Mouse (Mus musculus) CH12F3 (cell line): ENCODE measurements around the gene Pik3r1.

Experiments used
- in situ Hi-C: fragments of 300-500 bp; cut with MboI; formaldehyde crosslinking; loops from 2 replicates; pipeline ENCODE4 v1.14.3; 2020; ENCODE audit warnings: low sequenced_read_pairs

Gene Pik3r1

DNA sequence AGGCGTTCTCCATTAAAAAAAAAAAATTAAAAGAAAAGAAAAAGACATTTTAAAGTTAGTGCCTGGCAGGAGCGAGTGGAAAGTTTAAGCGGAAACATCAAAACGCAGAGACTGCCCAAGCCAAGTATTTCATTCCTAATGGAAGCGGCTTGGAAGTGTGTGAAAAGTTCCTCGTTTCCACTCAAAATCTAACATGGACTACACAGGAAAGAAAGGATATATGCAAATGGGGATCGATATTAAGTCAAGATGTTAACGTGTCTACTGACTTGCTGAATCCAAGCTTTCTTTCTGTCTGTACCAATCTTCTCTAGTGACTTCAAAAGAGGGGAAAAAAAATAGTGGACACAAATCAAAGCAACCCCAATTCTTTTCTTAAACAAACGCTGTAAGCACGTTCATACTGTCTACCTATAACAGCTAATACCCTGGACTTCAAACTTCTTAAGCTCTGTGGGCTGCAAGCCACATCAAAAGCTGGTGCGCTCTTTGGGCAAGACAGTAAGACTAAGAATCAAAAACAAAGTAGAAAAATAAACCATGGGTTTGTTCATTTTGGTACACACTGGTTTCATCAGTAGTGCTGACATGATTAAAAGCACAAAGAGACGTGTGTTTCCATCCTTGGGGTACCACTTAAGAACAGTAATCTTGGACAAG, 54.5 kb downstream of the Pik3r1 start:
- in situ Hi-C loops: no loop called here

DNA sequence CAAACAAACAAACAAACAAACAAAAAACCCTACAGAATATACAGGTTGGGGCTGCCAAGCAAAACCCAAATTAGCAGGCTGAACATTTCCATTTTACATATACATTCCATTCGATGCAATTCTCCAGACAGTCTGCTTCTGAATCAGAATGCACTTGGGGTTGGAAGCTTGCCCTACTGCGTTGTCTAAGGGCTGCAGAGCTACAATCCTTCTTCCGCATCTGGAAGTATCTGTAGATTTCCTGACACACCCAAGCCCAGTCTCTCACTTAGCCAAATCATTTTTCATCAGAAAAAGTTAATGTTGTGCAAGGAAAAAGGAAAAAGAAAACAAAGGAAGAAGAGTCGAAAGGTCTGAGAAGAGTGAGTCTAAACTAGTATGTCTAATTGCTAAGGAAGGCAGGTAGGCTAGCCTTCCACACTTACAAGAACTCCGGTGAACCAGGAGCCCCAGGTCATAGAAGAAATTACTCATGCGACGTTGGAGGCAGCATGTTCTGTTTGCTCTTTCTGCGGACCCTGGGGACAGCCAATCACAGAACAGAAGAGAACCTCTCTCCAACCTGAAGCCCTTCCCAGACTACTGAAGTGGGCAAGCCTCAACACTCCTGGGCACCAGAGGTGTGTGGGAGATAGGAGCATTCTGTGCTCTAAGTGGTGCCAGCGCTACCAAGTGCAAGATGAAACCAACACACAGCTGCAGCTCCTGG, 55.1 kb downstream of the Pik3r1 start:
- in situ Hi-C loops: no loop called here

DNA sequence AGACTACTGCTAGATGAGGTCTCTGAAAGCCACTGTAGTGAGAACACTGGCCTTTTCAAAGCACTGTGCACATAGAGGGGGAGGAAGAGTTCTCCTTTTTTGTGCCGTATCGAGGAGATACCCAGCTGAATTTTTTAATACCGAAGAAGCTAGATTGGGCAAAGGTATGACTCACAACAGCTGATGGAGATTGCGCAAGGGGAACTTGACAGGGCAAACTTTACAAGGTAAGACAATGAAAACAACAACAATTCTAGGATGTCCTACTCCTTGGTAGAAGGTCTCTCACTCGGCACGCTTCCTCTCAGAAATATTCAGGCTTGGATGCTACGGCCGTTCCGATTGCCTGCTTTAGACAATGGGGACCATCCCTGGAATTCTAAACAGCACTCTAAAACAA, 55.9 kb downstream of the Pik3r1 start:
- in situ Hi-C loops: no loop called here

DNA sequence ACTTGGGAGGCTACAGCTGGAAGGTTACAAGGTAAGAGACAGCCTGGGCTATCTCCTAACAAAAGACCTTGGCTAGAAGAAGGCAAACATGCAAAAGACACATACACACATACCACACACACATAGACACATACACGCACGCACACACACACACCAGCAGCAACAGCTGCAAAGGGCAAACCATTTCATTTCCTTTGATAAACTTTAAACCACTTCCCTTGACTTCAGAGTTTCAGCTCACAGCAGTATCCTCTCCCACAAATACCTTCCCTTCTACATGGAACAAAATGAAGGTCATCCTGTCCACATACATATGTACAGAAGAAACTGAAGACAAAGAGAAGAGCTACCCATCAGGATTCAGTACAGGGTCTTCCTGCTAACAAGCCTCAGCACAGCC, 56.7 kb downstream of the Pik3r1 start:
- in situ Hi-C loops: no loop called here

DNA sequence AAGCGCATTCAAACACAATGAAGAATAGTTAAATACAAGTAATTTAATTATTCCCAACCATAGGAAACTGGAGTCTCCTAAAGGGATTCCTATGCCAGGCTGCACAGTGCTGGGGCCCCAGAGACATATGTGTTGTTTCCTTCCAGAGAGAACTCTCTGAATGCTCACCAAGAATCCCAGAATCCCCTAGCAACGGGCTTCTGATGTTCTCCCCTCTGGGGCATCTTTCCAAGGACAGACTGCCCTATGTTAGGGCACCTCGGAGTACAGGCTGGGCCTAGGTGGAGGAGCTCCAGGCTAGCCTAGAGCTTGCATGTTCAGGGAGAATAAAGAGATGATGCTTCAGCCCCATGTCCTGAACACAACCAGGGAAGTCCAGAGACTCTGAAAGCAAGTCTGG, 58.2 kb downstream of the Pik3r1 start:
- in situ Hi-C loops: no loop called here

DNA sequence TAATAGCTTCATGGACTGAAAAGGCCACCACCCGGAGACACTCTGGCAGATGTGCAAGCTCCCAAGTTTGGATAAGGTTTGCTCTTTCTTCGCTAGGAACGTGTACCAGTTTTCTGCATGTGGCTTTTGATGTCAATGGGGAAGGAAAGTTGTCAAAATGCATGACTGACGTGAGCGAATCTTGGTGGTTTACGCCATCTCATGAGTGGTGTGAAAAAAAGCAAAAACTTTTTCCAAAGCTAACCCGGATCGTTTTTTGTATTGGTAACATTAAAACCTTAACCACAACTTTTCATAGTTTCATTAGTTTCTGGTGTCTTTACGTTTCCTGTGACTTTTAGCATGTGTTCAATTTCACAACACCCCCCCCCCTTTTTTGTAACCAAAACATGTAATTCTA, 60.8 kb downstream of the Pik3r1 start:
- in situ Hi-C loops: no loop called here

DNA sequence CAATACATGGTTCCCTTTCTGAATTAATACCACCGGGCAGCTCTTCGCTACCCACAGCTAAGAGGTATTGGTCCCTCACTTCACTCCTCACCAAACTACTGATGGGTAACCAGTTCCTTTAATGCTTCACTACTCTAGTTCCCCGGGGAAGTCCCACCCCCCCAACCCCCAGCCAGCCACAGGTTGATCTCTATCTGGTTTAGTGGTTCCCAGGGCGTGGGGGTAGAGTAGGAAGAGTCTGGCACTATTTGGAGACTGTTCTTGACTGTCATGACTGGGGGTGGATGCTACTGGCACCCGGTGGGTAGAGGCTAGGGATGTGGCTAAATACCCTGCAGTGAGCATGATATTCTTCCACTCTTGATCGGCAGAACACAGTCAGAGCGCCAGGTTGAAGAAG, 61.6 kb downstream of the Pik3r1 start:
- in situ Hi-C loops: no loop called here

DNA sequence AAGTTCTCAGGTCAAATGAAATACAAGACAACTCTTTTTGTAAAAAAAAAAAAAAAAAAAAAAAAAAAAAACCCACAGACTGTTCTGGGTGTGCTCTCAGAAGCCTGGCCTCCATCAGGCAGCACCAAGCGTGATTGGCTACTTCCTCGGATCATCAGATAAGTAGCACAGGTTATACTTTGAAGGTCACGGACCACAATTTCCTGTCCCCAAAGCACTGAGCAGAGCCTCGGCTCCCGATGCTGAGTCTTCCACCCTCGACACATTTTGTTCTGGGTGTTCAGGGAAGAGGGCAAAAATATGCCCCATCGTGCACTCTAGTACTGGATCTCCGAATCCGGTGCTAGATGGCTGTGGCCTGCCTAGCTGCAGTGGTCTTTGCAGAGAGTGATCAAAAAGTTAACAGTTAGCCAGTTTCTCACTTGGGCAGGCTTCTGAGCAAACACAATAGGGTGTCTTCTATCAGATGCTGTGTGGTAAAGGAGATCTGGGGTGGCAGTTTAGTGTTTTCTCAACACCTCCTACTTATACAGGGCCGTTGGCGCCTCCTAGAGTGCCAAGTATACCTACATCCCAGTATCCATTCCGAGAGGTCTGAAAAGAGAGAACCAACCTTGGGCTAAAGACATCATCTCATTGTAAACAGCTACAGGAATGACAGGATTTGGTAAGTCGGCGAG, 65.8 kb downstream of the Pik3r1 start:
- in situ Hi-C loops: no loop called here

DNA sequence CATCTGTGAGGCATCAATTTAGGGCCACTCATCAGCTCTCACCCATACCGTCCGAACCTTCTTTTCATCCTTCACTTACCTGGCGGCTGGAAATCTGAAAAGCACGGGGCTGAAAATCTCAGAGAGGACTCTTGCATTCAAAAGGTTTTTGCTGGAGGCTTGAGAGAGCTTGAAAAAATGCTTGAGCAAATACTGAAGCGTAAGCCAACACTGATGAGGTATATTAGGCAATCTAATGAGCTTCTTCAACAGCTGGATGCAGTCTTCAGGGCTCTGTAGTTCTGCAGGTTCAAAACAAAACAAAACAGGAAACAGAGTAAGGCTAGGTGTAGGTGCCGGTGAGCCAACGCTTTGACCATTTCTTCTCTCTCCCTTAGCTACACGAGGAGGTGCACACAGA, 66.4 kb downstream of the Pik3r1 start:
- in situ Hi-C loops: no loop called here

DNA sequence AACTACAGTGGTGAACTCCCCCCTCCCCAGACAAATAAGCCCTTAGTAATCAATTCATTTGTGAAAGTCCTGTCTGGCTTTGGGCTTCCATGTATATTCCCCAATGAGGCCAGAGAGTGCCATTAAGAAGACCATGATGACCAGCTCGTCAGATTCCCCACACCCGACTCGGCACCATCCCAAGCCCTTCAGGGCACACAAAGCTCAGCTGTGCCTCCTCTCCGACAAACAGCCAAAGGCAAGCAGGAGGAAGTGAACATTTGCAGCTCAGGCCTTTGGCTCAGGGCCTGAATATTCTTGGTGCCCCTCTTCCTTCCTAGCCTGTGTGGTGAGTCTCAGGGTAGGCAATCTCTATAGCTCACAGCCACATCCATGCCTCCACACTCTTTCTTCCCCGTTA, 68.3 kb downstream of the Pik3r1 start:
- in situ Hi-C loops: no loop called here

DNA sequence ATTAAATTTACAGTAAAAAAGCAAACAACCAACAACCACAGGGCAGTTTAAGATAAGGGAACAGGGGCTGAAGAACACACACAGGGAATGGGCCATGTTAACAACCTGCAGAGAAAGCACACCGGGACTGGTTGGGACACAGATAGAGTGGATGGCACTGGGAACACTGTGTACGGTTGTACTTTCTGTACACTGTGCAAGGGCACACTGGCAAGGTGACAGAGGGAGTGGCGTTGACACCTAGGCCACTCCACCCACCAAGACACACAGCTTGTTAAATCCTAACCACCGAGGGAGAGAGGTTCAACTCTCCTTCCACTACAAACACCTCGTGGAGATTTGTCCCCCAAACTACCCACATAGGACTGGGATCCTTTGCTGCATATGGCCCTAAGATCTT, 70.1 kb downstream of the Pik3r1 start:
- in situ Hi-C loops: no loop called here

DNA sequence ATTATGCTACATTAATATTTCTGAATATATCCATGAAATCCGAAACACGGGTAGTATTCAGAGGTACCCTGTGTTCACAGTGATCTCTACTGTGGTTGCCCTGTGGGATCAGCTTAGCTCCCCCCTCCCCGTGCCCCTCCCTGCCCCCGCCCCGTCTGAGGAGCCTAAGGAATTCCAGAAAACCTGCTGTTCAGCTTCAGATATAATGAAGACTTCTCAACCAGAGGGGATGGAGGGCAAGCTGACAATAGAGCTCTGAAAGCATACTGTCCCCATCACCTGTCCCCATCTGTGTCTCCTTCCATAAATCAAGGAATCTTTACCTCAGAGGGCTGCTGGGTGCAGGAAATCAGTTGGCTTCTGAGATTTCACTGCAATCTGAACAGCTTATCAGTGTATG, 70.6 kb downstream of the Pik3r1 start:
- in situ Hi-C loops: no loop called here

DNA sequence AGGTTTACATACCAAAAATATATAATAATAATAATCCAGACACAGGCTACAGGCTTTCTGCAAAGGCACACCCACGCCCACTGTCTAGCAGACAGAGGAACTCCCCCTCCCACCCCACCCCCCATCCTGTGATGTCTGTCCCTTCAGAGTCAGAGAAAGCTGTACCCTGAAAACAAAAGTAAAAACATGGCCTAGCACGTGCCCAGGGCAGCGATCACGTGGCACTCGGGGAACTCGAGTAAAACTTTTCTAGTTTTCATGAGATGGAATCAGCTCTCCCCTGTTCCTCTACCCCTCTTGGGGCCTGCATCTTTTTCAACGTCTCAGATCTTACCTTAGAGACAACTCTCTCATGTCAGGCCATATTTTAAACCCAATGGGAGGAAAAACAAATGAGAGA, 71.2 kb downstream of the Pik3r1 start:
- in situ Hi-C loops: no loop called here

DNA sequence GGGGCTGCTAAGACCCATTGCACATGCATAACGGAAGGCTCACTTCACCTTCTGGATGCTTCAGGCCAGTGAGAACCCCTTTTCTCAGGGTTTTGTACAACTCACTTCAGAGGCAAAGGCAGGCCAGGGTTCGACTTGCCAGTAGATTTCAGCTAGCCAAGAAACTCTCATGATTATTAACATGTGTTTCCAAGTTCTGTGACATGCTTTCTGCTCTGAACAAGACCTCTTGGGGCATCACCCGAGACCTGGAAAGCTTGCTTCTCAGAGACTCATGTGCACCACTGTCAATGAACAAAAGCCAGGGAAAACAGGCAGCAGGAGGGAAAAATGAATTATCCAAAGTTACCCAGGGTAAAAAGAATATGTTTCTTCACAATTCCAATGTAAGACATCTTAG, 71.7 kb downstream of the Pik3r1 start:
- in situ Hi-C loops: no loop called here

DNA sequence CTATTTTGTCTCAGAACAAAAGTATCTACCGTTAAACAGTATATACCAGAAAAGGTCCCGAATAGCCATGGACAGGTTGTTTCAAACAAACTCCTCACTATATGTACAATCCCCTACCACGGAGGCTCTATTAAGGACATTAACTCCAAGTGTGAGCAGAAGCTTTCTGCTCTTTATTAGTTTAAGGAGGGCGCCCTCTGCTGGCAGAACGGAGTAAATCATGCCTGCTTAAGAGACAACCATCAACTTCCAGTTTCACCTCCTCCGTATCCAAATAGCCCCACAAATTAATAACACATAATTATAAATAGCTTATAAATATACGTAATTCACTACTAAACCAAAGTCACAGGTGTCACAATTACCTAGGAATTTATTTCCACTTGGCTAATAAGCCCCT, 72.1 kb downstream of the Pik3r1 start:
- in situ Hi-C loops: no loop called here

DNA sequence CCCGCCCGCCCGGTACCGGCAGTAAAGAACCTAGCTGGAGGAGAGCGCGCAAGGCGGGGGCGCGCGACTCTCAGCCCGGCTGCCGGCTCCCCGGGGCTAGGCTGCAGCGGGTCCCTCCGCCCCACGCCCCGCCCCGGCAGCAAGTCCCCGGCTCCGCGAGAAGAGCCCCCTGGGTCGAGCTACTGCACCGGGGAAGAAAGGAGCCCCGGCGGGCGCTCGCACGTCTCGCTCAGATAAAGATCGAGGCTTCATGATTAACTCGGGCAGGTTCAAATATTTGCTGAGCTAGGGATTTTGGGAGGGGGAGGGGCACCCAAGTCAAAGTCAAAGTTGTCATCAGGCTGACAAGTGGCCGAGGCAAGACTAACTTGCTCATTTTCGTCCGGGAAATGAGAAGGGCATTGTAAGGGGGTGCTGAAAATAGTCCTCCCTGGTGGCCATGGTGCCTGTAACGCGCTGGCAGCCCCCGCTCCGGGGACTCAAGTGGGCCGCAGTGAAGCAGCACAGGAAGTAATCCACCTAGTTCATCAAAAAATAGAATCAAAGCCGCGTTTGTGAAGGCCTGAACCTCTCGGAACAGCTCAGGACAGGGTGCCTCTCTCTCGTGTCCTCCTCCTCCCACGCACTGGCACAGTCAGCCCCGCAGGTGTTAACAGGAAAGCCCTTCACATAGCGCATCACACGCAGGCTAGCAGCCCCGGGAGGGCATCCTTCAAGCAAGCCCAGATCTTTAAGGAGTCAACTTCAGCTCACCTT, 73.3 kb downstream of the Pik3r1 start:
- in situ Hi-C loops: no loop called here

DNA sequence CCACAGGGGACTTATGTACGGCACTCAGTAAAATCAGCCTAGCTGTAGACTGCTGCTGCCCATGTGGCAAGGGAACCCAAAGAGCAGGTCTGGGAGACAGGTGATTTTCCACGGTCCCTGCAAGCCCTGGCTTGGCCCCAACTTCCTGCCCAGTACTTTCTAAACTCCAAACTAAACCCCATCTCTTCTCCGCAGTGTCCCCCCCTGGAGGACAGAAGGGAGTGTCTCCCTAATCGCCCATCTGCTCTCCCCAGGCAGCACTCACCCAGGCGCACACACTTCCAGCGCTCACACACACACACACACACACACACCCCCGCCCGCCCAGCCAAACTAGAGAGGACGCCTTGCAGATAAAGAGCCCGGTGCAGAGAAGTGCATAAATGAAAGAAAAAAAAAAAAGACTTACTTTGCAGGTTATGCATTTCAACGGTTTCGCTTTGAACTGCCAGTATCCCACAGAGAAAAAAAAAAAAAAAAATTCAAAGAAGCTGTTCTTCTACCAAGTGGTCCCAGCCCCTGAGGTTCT, 74.0 kb downstream of the Pik3r1 start:
- in situ Hi-C loops: no loop called here

DNA sequence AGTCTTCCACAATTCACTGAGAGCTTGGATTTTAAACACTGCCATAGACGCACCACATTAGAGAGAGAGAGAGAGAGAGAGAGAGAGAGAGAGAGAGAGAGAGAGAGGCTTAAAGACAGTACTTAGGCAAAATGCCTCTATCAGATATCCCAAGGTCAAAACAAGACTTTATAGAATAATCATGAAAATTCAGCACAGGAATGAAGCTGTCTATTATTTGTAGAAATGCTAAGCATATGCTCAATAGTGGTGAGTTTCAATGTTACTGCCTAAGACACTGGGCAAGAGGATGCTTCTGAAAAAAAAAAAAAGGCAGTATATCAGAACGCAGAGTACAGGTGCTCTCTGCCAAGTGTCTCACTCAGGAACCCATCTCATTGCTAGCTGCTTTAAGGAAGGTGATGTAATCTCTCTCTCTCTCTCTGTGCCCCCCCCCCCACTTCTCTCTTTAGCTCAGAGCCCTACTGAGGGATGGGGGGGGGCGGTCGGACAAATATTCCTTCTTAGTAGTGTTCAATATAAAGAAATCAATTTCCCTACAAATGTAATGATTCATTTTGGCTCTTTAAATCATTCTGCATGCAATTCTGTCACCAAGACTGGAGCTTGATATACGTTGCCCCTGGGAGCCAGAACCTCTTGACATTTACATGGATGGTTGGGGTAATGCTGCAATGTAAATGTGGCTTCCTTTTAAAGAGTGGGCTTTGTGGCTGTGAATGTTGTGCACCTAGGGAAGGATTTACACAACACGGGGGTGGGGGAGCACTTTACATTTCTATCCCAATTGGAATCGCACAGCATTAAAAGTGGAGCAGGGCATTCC, 74.9 kb downstream of the Pik3r1 start:
- in situ Hi-C loops: no loop called here

DNA sequence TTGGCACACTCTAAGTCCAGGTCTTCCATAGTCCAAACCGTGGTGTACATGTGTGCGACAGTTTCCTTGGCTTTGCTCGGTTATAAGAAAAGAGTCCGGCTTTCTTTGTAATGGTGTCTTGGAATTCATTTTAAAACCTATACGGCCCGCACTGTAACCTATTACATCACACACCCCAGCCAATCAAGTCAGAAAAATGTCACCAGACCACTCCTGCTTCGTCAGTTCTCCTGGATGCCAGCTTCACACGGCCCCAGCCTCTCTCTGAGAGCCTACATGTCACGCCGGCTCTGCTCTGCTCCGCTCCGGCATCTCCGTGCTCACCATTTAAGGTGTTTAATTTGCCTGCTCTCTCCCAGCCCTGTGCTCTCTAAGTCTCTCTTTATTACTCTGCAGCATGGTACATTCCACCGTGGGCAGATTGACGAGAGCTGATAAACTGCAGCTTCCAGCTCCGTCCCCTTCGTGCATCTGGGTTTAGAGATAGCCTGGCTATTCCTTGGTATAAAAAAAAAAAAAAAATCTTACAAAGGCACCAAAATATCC, 75.7 kb downstream of the Pik3r1 start:
- in situ Hi-C loops: no loop called here

DNA sequence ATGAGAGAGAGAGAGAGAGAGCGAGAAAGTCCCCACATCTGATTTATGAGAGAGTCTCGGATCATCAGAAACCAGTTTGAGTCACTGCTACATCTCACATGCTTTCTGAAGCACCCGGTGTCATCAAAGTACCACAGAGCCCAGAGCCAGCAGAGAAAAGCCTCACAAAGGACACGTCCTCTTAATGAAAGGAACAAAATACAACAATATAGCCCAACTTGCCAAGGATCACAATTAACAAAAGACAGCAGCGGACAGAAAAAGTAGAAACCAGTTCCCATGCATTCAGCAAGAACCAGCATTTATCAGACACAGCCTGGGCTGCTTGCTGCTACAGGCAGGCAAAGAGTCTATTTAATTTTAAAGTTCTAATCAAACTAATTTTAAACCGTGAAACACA, 76.3 kb downstream of the Pik3r1 start:
- in situ Hi-C loops: no loop called here
